Mouse (Mus musculus) Muller cell, postnatal 12 days (primary cell): ENCODE data around the gene Timm17b.
A peak's percentile ranks its signal among the peaks of the same experiment; 100 is the strongest.

Experiments
- DNase-seq: peaks from one replicate; pipeline ENCODE4 v3.0.0-alpha.2; 2015; ENCODE audit errors: inconsistent ontology term

Gene Timm17b

GRCm38 (mm10) chrX:7919601-7920383 is 20.6 kb downstream of the Timm17b start, which contains the start of gene Pcsk1n:
Gene Pcsk1n, plus strand, starts transcription at chrX:7919822.
- DNase-seq: peak; percentile 46

- DNase-seq: no peak
Observed at GRCm38 (mm10) chrX:7922032-7922431, 22.9 kb downstream of the Timm17b start.

GRCm38 (mm10) chrX:7926266-7926665 is 27.1 kb downstream of the Timm17b start:
- no peak for DNase-seq

- DNase-seq: no peak
Observed at GRCm38 (mm10) chrX:7927116-7927515, 28.0 kb downstream of the Timm17b start.

GRCm38 (mm10) chrX:7928270-7928790 is 29.2 kb downstream of the Timm17b start, which contains the start of gene Eras:
Gene Eras, minus strand, starts transcription at chrX:7928607.
- DNase-seq: no peak

GRCm38 (mm10) chrX:7936874-7937273 is 37.7 kb downstream of the Timm17b start:
- no peak for DNase-seq

- no peak for DNase-seq
Observed at GRCm38 (mm10) chrX:7937667-7938066, 38.5 kb downstream of the Timm17b start.

- DNase-seq: no peak
Observed at GRCm38 (mm10) chrX:7945618-7946017, 46.5 kb downstream of the Timm17b start.

GRCm38 (mm10) chrX:7947108-7947899 is 48.1 kb downstream of the Timm17b start, which contains the start of gene Hdac6:
Gene Hdac6, minus strand, starts transcription at chrX:7947889.
- DNase-seq: peak; percentile 37

- DNase-seq: peak; percentile 97
Observed at GRCm38 (mm10) chrX:7947900-7948492, 48.8 kb downstream of the Timm17b start.

- DNase-seq: no peak
Observed at GRCm38 (mm10) chrX:7950091-7950490, 50.9 kb downstream of the Timm17b start.
